Mouse (Mus musculus) stomach, embryonic 16.5 days (tissue): ENCODE measurements at regions not wholly inside any gene's neighbourhood (a gene's known extent, or its start where the extent isn't known, plus 50 kb on each side); places are given as distances from the start of the nearest gene placed in this dataset.

Experiments used
- ATAC-seq: fragments of 200-750 bp; cut with Nextera tagmentation; 2 replicates; pipeline ENCODE4 v1.8.0; 2017; ENCODE audit warnings: moderate number of reproducible peaks, moderate TSS enrichment; ENCODE audit not compliant: insufficient read depth, low FRiP score
- H3K27ac ChIP-seq: fragments of 300-500 bp; sonication (generic); 2 replicates; pipeline ENCODE4 v1.5.1; 2014; ENCODE audit warnings: low read length
- H3K27me3 ChIP-seq: fragments of 300-500 bp; sonication (generic); 2 replicates; pipeline ENCODE4 v1.6.1; 2014; ENCODE audit warnings: low read length, control low read depth, mixed read lengths; ENCODE audit not compliant: control insufficient read depth, insufficient read depth
- H3K36me3 ChIP-seq: fragments of 300-500 bp; sonication (generic); 2 replicates; pipeline ENCODE4 v1.6.1; 2014; ENCODE audit warnings: low read length; ENCODE audit not compliant: control insufficient read depth, insufficient read depth
- H3K4me1 ChIP-seq: fragments of 300-500 bp; sonication (generic); 2 replicates; pipeline ENCODE4 v1.6.1; 2014; ENCODE audit warnings: low read length, control low read depth, mixed read lengths; ENCODE audit not compliant: control insufficient read depth, insufficient read depth
- H3K4me2 ChIP-seq: fragments of 300-500 bp; sonication (generic); 2 replicates; pipeline ENCODE4 v1.6.1; 2014; ENCODE audit warnings: low read depth, low read length, mixed read lengths
- H3K4me3 ChIP-seq: fragments of 300-500 bp; sonication (generic); replicated peaks from 2 replicates; pipeline ENCODE4 v1.5.1; 2014; ENCODE audit warnings: mild to moderate bottlenecking, low read length
- H3K9ac ChIP-seq: fragments of 300-500 bp; sonication (generic); 2 replicates; pipeline ENCODE4 v1.6.1; 2014; ENCODE audit warnings: low read length
- H3K9me3 ChIP-seq: fragments of 300-500 bp; sonication (generic); replicated peaks from 2 replicates; pipeline ENCODE4 v1.6.1; 2016; ENCODE audit warnings: low read length, control low read depth; ENCODE audit not compliant: control insufficient read depth
- WGBS: fragments of 180-500 bp; shearing (Covaris S2); extraction: QIAGEN DNeasy Blood & Tissue Kit; methylation state at CpG from one replicate; pipeline ENCODE4 v1.1.7; 2014; 5-methylcytosine and 5-hydroxymethylcytosine counted together

- Histone ChIP-seq H3K4me1 (no peaks in the 10 kb centered on the region), H3K4me2 (no peak overlapping the region), H3K4me3 (no peak overlapping the region), H3K27ac (no peak overlapping the region), H3K9me3 (no peaks in the 10 kb centered on the region), H3K9ac (no peak overlapping the region), H3K27me3 (no peaks in the 10 kb centered on the region), H3K36me3 (no peaks in the 10 kb centered on the region)
- no peak for ATAC-seq
- 69% methylated on average over 2 of the region's 2 CpGs for WGBS
Measured at GRCm38 (mm10) chr3:60292142-60292541, 180.5 kb upstream of the Mbnl1 start.

- Histone ChIP-seq H3K27ac (no peak overlapping the region), H3K4me2 (no peak overlapping the region), H3K4me1 (no peaks in the 10 kb centered on the region), H3K27me3 (no peaks in the 10 kb centered on the region), H3K9ac (no peak overlapping the region), H3K9me3 (no peaks in the 10 kb centered on the region), H3K4me3 (no peak overlapping the region), H3K36me3 (no peaks in the 10 kb centered on the region)
- WGBS = 76% methylated on average over 2 of the region's 2 CpGs
- no peak for ATAC-seq
Measured at GRCm38 (mm10) chr3:60292940-60293339, 179.7 kb upstream of the Mbnl1 start.

GRCm38 (mm10) chr3:60305399-60305798 is 167.2 kb upstream of the Mbnl1 start:
- WGBS = 90% methylated on average over 3 of the region's 3 CpGs
- no peak for ATAC-seq

GRCm38 (mm10) chr3:60310402-60310801 is 162.2 kb upstream of the Mbnl1 start:
- H3K27ac ChIP-seq = peak overlapping the region; percentile 8; the same call in 1 of the 2 replicates
- no peaks in the 10 kb centered on the region for H3K36me3 ChIP-seq
- no peak overlapping the region for H3K4me2 ChIP-seq
- WGBS = 74% methylated on average over 3 of the region's 3 CpGs
- no peaks in the 10 kb centered on the region for H3K9me3 ChIP-seq
- H3K4me1 ChIP-seq = 0 out of 2 replicates have a peak, but pooled peaks cover 8% of the 10 kb centered on the region
- no peak overlapping the region for H3K9ac ChIP-seq
- H3K27me3 ChIP-seq = no peaks in the 10 kb centered on the region
- H3K4me3 ChIP-seq = no peak overlapping the region
- 0 out of 2 replicates have a peak, but pooled peaks have one; percentile 56 for ATAC-seq

More at GRCm38 (mm10) chr3:60305399-60305798, 167.2 kb upstream of the Mbnl1 start:
- Histone ChIP-seq H3K4me1 (0 out of 2 replicates have a peak, but pooled peaks cover 2% of the 10 kb centered on the region), H3K36me3 (no peaks in the 10 kb centered on the region), H3K9me3 (no peaks in the 10 kb centered on the region), H3K4me2 (no peak overlapping the region), H3K9ac (no peak overlapping the region), H3K4me3 (no peak overlapping the region), H3K27ac (no peak overlapping the region), H3K27me3 (no peaks in the 10 kb centered on the region)

- ATAC-seq = no peak
- Histone ChIP-seq H3K27me3 (no peaks in the 10 kb centered on the region), H3K4me2 (no peak overlapping the region), H3K4me3 (no peak overlapping the region), H3K9ac (no peak overlapping the region), H3K4me1 (0 out of 2 replicates have a peak, but pooled peaks cover 8% of the 10 kb centered on the region), H3K36me3 (no peaks in the 10 kb centered on the region), H3K27ac (no peak overlapping the region; the same call in 1 of the 2 replicates), H3K9me3 (no peaks in the 10 kb centered on the region)
- WGBS = 20% methylated on average over 3 of the region's 3 CpGs
Measured at GRCm38 (mm10) chr3:60311178-60311577, 161.5 kb upstream of the Mbnl1 start.

- H3K9me3 ChIP-seq = no peaks in the 10 kb centered on the region
- 0 out of 2 replicates have a peak, but pooled peaks cover 4% of the 10 kb centered on the region for H3K4me1 ChIP-seq
- H3K4me2 ChIP-seq = no peak overlapping the region
- H3K27ac ChIP-seq = no peak overlapping the region
- no peaks in the 10 kb centered on the region for H3K27me3 ChIP-seq
- no peak overlapping the region for H3K4me3 ChIP-seq
- H3K36me3 ChIP-seq = no peaks in the 10 kb centered on the region
- 57% methylated on average over 1 of the region's 1 CpGs for WGBS
- H3K9ac ChIP-seq = no peak overlapping the region
- no peak for ATAC-seq
Measured at GRCm38 (mm10) chr3:60320213-60320936, 152.3 kb upstream of the Mbnl1 start.

- no peaks in the 10 kb centered on the region for H3K9me3 ChIP-seq
- ATAC-seq = peak; percentile 47; the same call in 1 of the 2 replicates
- H3K4me3 ChIP-seq = no peak overlapping the region
- H3K27me3 ChIP-seq = no peaks in the 10 kb centered on the region
- no peak overlapping the region for H3K27ac ChIP-seq
- no peak overlapping the region for H3K9ac ChIP-seq
- 0 out of 2 replicates have a peak, but pooled peaks cover 4% of the 10 kb centered on the region for H3K4me1 ChIP-seq
- H3K36me3 ChIP-seq = no peaks in the 10 kb centered on the region
- no peak overlapping the region for H3K4me2 ChIP-seq
Measured at GRCm38 (mm10) chr3:60323514-60323913, 149.1 kb upstream of the Mbnl1 start.

- Histone ChIP-seq H3K27me3 (no peaks in the 10 kb centered on the region), H3K9ac (no peak overlapping the region), H3K4me1 (0 out of 2 replicates have a peak, but pooled peaks cover 4% of the 10 kb centered on the region), H3K36me3 (no peaks in the 10 kb centered on the region), H3K27ac (no peak overlapping the region), H3K4me2 (no peak overlapping the region), H3K9me3 (no peaks in the 10 kb centered on the region), H3K4me3 (no peak overlapping the region)
- ATAC-seq = no peak
Measured at GRCm38 (mm10) chr3:60324416-60324815, 148.2 kb upstream of the Mbnl1 start.

- H3K27ac ChIP-seq = no peak overlapping the region
- no peak overlapping the region for H3K4me2 ChIP-seq
- no peaks in the 10 kb centered on the region for H3K9me3 ChIP-seq
- ATAC-seq = no peak
- H3K27me3 ChIP-seq = no peaks in the 10 kb centered on the region
- H3K9ac ChIP-seq = no peak overlapping the region
- H3K4me1 ChIP-seq = 0 out of 2 replicates have a peak, but pooled peaks cover 4% of the 10 kb centered on the region
- H3K4me3 ChIP-seq = no peak overlapping the region
- H3K36me3 ChIP-seq = no peaks in the 10 kb centered on the region
Measured at GRCm38 (mm10) chr3:60324969-60325368, 147.7 kb upstream of the Mbnl1 start.
